Mouse (Mus musculus): Measurements from ENCODE around the gene Apbb2. TPM values are rescaled to one million over a fixed set of nuclear protein-coding genes. Genes with fewer than 3 reads are reported as not detected.

The Apbb2 gene
- polyA plus RNA-seq, 1 experiment, result 22.6 TPM

DNA sequence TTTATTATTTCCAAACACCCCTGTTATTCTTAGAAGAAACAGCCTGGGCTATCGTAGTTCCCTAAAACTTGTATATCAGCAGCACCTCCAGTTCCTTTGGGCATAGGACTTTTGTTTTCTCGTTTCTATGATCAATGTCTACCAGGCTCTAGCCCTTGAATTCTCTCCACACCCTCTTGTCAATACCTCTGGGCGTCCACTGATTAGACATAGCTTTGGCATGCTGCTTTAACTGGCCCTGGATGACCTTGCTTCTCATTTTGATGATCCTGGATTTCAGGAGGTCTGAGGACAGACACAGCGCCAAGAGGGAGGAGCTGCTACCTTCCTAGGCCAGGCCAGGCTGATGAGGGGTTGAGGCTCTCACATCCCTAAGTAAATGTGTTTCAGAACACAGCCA, 196.6 kb downstream of the Apbb2 start:
- no peaks in the 10 kb centered on the region for H3K27me3 ChIP-seq (ENCODE audit: control insufficient read depth, insufficient read depth, insufficient read length)
- H3K79me3 ChIP-seq (ENCODE audit: low read depth), result peaks cover 13% of the 10 kb centered on the region
- peaks cover 73% of the 10 kb centered on the region for H3K79me2 ChIP-seq (ENCODE audit: control insufficient read depth, insufficient read depth)
- peaks cover 9% of the 10 kb centered on the region for H3K36me3 ChIP-seq (ENCODE audit: control insufficient read depth, insufficient read depth)
- no peak for TF ChIP-seq CEBPB (IDR thresholded peaks at IDR 0.05; ENCODE audit: low read depth)
- no peak for TF ChIP-seq MYOG (IDR thresholded peaks at IDR 0.05; ENCODE audit: control insufficient read depth, extremely low read depth, insufficient read length)
- no peak for TF ChIP-seq USF1 (IDR thresholded peaks at IDR 0.05; ENCODE audit: low read depth)
- TF ChIP-seq CTCF (IDR thresholded peaks at IDR 0.05; ENCODE audit: control insufficient read depth, insufficient read depth, insufficient read length), result no peak
- TF ChIP-seq FOSL1 (IDR thresholded peaks at IDR 0.05; ENCODE audit: insufficient read depth, low read length, poor library complexity, severe bottlenecking), result no peak
- no peak for TF ChIP-seq MYOD1 (IDR thresholded peaks at IDR 0.05; ENCODE audit: control insufficient read depth, insufficient read length, low read depth)
- no peak for TF ChIP-seq MAX (IDR thresholded peaks at IDR 0.05)
- no peak overlapping the region for H3K4me3 ChIP-seq (ENCODE audit: insufficient read depth, poor library complexity, severe bottlenecking)
- no peak overlapping the region for H3ac ChIP-seq (ENCODE audit: control insufficient read depth, insufficient read length, low read depth)

DNA sequence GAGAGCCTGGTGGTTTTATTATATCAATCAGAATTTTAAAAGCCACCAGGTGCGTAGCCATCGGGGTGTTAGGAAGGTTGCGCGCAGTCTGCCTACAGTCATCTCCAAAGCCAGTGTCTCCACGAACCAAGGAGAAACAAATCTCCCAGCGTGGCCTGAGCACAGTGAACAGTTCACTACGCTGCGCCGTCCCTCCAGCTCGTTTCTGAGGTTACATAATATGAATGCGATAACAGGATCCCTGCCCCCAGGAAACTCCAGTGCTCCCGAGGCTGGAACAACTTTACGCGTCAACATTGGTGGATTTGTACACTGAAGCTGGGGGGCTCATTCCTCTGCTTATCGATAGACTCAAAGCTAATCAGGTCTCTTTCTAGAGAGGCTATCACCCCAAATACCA, 197.4 kb downstream of the Apbb2 start:
- Histone ChIP-seq H3K79me2 (ENCODE audit: control insufficient read depth, insufficient read depth) (peaks cover 74% of the 10 kb centered on the region), H3ac (ENCODE audit: control insufficient read depth, insufficient read length, low read depth) (no peak overlapping the region), H3K36me3 (ENCODE audit: control insufficient read depth, insufficient read depth) (peaks cover 9% of the 10 kb centered on the region), H3K4me3 (ENCODE audit: insufficient read depth, poor library complexity, severe bottlenecking) (no peak overlapping the region), H3K79me3 (ENCODE audit: low read depth) (peaks cover 13% of the 10 kb centered on the region), H3K27me3 (ENCODE audit: control insufficient read depth, insufficient read depth, insufficient read length) (no peaks in the 10 kb centered on the region)
- TF ChIP-seq FOSL1 (IDR thresholded peaks at IDR 0.05; ENCODE audit: insufficient read depth, low read length, poor library complexity, severe bottlenecking) (no peak), CEBPB (IDR thresholded peaks at IDR 0.05; ENCODE audit: low read depth) (no peak), MYOG (IDR thresholded peaks at IDR 0.05; ENCODE audit: control insufficient read depth, extremely low read depth, insufficient read length) (no peak), USF1 (IDR thresholded peaks at IDR 0.05; ENCODE audit: low read depth) (no peak), MAX (IDR thresholded peaks at IDR 0.05) (no peak), CTCF (IDR thresholded peaks at IDR 0.05; ENCODE audit: control insufficient read depth, insufficient read depth, insufficient read length) (no peak), MYOD1 (IDR thresholded peaks at IDR 0.05; ENCODE audit: control insufficient read depth, insufficient read length, low read depth) (no peak)

DNA sequence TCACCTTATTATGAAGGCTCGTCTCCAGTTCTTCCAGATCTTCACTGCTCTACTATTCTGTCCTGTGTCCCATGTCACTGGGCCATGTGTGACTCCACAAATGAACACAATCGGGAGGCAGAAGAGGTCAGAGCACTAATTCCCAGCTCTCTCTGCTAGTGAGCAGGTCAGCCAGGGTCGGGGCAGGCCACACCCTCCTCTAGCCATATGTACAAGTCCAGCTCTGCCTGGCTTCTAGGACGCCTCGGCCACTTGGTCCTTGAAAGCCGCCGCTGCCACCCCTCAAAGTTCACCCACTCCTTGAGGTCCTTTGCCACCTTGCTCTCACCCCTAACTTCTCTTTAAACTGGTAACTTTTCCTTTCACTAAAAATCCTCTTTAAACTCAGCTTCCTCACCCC, 198.6 kb downstream of the Apbb2 start:
- H3K4me3 ChIP-seq (ENCODE audit: insufficient read depth, poor library complexity, severe bottlenecking), result no peak overlapping the region
- no peak overlapping the region for H3ac ChIP-seq (ENCODE audit: control insufficient read depth, insufficient read length, low read depth)
- H3K79me3 ChIP-seq (ENCODE audit: low read depth), result peaks cover 12% of the 10 kb centered on the region
- H3K27me3 ChIP-seq (ENCODE audit: control insufficient read depth, insufficient read depth, insufficient read length), result no peaks in the 10 kb centered on the region
- H3K36me3 ChIP-seq (ENCODE audit: control insufficient read depth, insufficient read depth), result peaks cover 9% of the 10 kb centered on the region
- peaks cover 72% of the 10 kb centered on the region for H3K79me2 ChIP-seq (ENCODE audit: control insufficient read depth, insufficient read depth)
- TF ChIP-seq FOSL1 (IDR thresholded peaks at IDR 0.05; ENCODE audit: insufficient read depth, low read length, poor library complexity, severe bottlenecking), result no peak
- TF ChIP-seq USF1 (IDR thresholded peaks at IDR 0.05; ENCODE audit: low read depth), result no peak
- TF ChIP-seq MAX (IDR thresholded peaks at IDR 0.05), result no peak

DNA sequence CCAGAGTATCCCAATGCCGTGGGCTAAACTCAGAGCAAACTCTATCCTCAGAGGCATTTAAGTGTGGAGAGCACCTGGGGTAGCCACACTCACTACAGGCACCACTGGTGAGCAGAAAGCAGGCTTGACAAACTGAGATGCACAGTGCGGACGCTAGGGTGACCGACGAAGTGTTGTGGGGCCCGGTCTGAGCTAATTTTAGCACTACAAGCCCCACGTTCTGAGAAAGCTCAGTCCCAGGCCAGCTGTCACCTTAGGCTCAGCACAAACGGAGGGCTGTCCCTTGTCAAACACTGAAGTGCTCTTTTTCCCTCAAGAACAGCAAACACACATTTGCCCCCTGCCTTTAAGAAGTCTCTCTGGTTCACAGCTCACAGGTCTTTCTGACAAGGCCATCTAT, 201.3 kb downstream of the Apbb2 start:
- no peak overlapping the region for H3ac ChIP-seq (ENCODE audit: control insufficient read depth, insufficient read length, low read depth)
- H3K4me3 ChIP-seq (ENCODE audit: insufficient read depth, poor library complexity, severe bottlenecking), result no peak overlapping the region
- H3K79me3 ChIP-seq (ENCODE audit: low read depth), result peaks cover 15% of the 10 kb centered on the region
- TF ChIP-seq MYOD1 (IDR thresholded peaks at IDR 0.05; ENCODE audit: control insufficient read depth, insufficient read length, low read depth) (no peak), MAX (IDR thresholded peaks at IDR 0.05) (no peak), USF1 (IDR thresholded peaks at IDR 0.05; ENCODE audit: low read depth) (no peak), MYOG (IDR thresholded peaks at IDR 0.05; ENCODE audit: control insufficient read depth, extremely low read depth, insufficient read length) (no peak), CTCF (IDR thresholded peaks at IDR 0.05; ENCODE audit: control insufficient read depth, insufficient read depth, insufficient read length) (no peak), CEBPB (IDR thresholded peaks at IDR 0.05; ENCODE audit: low read depth) (no peak), FOSL1 (IDR thresholded peaks at IDR 0.05; ENCODE audit: insufficient read depth, low read length, poor library complexity, severe bottlenecking) (no peak)
- H3K79me2 ChIP-seq (ENCODE audit: control insufficient read depth, insufficient read depth), result peaks cover 45% of the 10 kb centered on the region
- H3K27me3 ChIP-seq (ENCODE audit: control insufficient read depth, insufficient read depth, insufficient read length), result no peaks in the 10 kb centered on the region
- H3K36me3 ChIP-seq (ENCODE audit: control insufficient read depth, insufficient read depth), result peaks cover 21% of the 10 kb centered on the region

DNA sequence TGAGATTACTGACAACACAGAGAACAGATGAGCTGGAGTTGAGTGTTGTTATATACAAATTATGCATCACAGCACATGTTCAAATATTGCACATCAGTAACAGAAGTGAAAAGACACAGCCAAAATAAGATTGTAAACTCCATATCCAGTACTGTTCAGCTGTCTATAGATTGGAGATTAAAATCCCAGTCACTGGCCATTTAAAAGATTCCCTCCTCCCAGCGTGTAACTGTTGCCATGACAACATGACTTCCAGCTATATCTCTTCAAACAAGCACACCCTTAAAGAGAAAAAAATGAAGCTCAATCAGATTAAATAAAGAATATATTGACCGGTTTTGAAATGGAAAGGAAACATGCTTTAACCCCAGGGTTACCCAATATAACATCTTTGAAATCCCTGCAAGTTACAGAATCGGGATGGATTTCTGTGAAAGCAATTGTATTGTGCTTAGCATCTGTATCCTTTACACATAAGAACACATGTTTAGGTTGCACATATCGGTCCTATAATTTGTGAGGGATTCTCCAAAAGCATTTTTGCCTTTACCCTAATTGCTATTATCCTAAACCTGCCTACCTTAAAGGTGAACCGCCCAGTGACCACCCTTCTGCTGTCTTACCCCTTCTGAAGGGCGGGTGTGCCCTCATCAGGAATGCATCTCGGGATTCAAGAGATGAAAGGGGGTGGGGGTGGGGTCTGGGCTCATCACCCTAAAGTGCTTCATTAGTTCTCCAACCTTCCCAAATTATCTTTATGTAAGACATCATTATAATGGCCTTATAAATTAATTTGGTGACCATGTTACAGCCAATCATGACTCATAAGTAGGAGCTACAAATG, 202.7 kb downstream of the Apbb2 start:
- peaks cover 19% of the 10 kb centered on the region for H3K36me3 ChIP-seq (ENCODE audit: control insufficient read depth, insufficient read depth)
- H3K79me3 ChIP-seq (ENCODE audit: low read depth), result peaks cover 12% of the 10 kb centered on the region
- peaks cover 34% of the 10 kb centered on the region for H3K79me2 ChIP-seq (ENCODE audit: control insufficient read depth, insufficient read depth)
- H3K27me3 ChIP-seq (ENCODE audit: control insufficient read depth, insufficient read depth, insufficient read length), result no peaks in the 10 kb centered on the region
- no peak overlapping the region for H3K4me3 ChIP-seq (ENCODE audit: insufficient read depth, poor library complexity, severe bottlenecking)
- TF ChIP-seq FOSL1 (IDR thresholded peaks at IDR 0.05; ENCODE audit: insufficient read depth, low read length, poor library complexity, severe bottlenecking) (no peak), MYOD1 (IDR thresholded peaks at IDR 0.05; ENCODE audit: control insufficient read depth, insufficient read length, low read depth) (no peak), CTCF (IDR thresholded peaks at IDR 0.05; ENCODE audit: control insufficient read depth, insufficient read depth, insufficient read length) (no peak), CEBPB (IDR thresholded peaks at IDR 0.05; ENCODE audit: low read depth) (no peak), MYOG (IDR thresholded peaks at IDR 0.05; ENCODE audit: control insufficient read depth, extremely low read depth, insufficient read length) (no peak), MAX (IDR thresholded peaks at IDR 0.05) (no peak), USF1 (IDR thresholded peaks at IDR 0.05; ENCODE audit: low read depth) (no peak)
- no peak overlapping the region for H3ac ChIP-seq (ENCODE audit: control insufficient read depth, insufficient read length, low read depth)
